Mouse (Mus musculus) midbrain, embryonic 12.5 days (tissue): ENCODE measurements at regions not wholly inside any gene's neighbourhood (a gene's known extent, or its start where the extent isn't known, plus 50 kb on each side); places are given as distances from the start of the nearest gene placed in this dataset.

ENCODE experiments used
- ATAC-seq: fragments of 200-750 bp; cut with Nextera tagmentation; 2 replicates; pipeline ENCODE4 v1.8.0; 2017; ENCODE audit warnings: low read depth, moderate TSS enrichment, moderate library complexity; ENCODE audit not compliant: low FRiP score
- H3K27ac ChIP-seq: fragments of 300-500 bp; sonication (generic); replicated peaks from 2 replicates; pipeline ENCODE4 v1.5.1; 2016; ENCODE audit warnings: mild to moderate bottlenecking
- H3K27me3 ChIP-seq: fragments of 300-500 bp; sonication (generic); 2 replicates; pipeline ENCODE4 v1.6.1; 2016; ENCODE audit warnings: mild to moderate bottlenecking
- H3K36me3 ChIP-seq: fragments of 300-500 bp; sonication (generic); 2 replicates; pipeline ENCODE4 v1.6.1; 2016
- H3K4me1 ChIP-seq: fragments of 300-500 bp; sonication (generic); 2 replicates; pipeline ENCODE4 v1.6.1; 2016
- H3K4me2 ChIP-seq: fragments of 300-500 bp; sonication (generic); replicated peaks from 2 replicates; pipeline ENCODE4 v1.6.1; 2016; ENCODE audit warnings: mild to moderate bottlenecking, moderate library complexity
- H3K4me3 ChIP-seq: fragments of 300-500 bp; sonication (generic); 2 replicates; pipeline ENCODE4 v1.5.1; 2016; ENCODE audit warnings: mild to moderate bottlenecking
- H3K9ac ChIP-seq: fragments of 300-500 bp; sonication (generic); replicated peaks from 2 replicates; pipeline ENCODE4 v1.6.1; 2016; ENCODE audit warnings: mild to moderate bottlenecking, moderate library complexity
- H3K9me3 ChIP-seq: fragments of 300-500 bp; sonication (generic); 2 replicates; pipeline ENCODE4 v1.6.1; 2016; ENCODE audit warnings: mild to moderate bottlenecking
- WGBS: fragments of 180-500 bp; shearing (Covaris S2); methylation state at CpG from one replicate; pipeline ENCODE4 v1.1.7; 2016; 5-methylcytosine and 5-hydroxymethylcytosine counted together

DNA sequence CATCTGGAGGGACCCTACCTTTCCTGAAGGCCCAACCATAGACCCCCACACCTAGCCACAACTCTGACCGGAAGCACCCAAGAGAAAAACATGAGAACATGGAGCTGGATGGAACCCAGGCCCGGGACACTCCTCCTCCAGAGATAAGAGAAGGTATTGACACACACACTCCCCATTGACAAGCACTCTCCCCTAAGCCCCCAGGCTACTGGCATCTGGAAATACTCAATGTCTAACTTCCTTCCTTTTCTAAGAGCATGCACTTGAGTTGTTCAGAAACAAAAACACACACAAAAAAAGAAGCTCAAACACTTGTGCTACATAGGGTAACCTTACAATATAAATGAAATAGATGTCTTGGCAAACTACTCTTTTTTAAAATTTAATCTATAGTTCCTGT is 113.9 kb upstream of the Olfm3 start:
- H3K27me3 ChIP-seq, result no peaks in the 10 kb centered on the region
- no peak overlapping the region for H3K9ac ChIP-seq
- no peaks in the 10 kb centered on the region for H3K4me1 ChIP-seq
- no peaks in the 10 kb centered on the region for H3K36me3 ChIP-seq
- H3K27ac ChIP-seq, result no peak overlapping the region
- 73% methylated on average over 2 of the region's 2 CpGs for WGBS
- H3K9me3 ChIP-seq, result no peaks in the 10 kb centered on the region
- no peak overlapping the region for H3K4me3 ChIP-seq
- H3K4me2 ChIP-seq, result no peak overlapping the region
- no peak for ATAC-seq

- Histone ChIP-seq H3K4me1 (no peaks in the 10 kb centered on the region), H3K27ac (no peak overlapping the region), H3K9ac (no peak overlapping the region), H3K4me2 (no peak overlapping the region), H3K27me3 (no peaks in the 10 kb centered on the region), H3K36me3 (no peaks in the 10 kb centered on the region), H3K9me3 (no peaks in the 10 kb centered on the region), H3K4me3 (no peak overlapping the region)
- 83% methylated on average over 2 of the region's 2 CpGs for WGBS
- no peak for ATAC-seq
These were observed 70.8 kb upstream of the Olfm3 start for GRCm38 (mm10) chr3:114833120-114833519.
